Mouse (Mus musculus) liver, embryonic 12.5 days (tissue): Measurements from ENCODE around the gene Cdc34b. TPM values are rescaled to one million over a fixed set of nuclear protein-coding genes. Genes with fewer than 3 reads are reported as not detected.
A peak's percentile ranks its signal among the peaks of the same experiment; 100 is the strongest.

Experiments
- ATAC-seq: fragments of 200-750 bp; cut with Nextera tagmentation; 2 replicates; pipeline ENCODE4 v1.8.0; 2017; ENCODE audit warnings: moderate number of reproducible peaks, mild to moderate bottlenecking, moderate library complexity
- H3K27ac ChIP-seq: fragments of 300-500 bp; sonication (generic); 2 replicates; pipeline ENCODE4 v1.5.1; 2016; ENCODE audit warnings: mild to moderate bottlenecking
- H3K27me3 ChIP-seq: fragments of 300-500 bp; sonication (generic); replicated peaks from 2 replicates; pipeline ENCODE4 v1.6.1; 2016; ENCODE audit warnings: mild to moderate bottlenecking, moderate library complexity
- H3K36me3 ChIP-seq: fragments of 300-500 bp; sonication (generic); 2 replicates; pipeline ENCODE4 v1.6.1; 2016; ENCODE audit warnings: mild to moderate bottlenecking, moderate library complexity
- H3K4me1 ChIP-seq: fragments of 300-500 bp; sonication (generic); 2 replicates; pipeline ENCODE4 v1.6.1; 2016
- H3K4me2 ChIP-seq: fragments of 300-500 bp; sonication (generic); 2 replicates; pipeline ENCODE4 v1.6.1; 2016; ENCODE audit warnings: mild to moderate bottlenecking, moderate library complexity
- H3K4me3 ChIP-seq: fragments of 300-500 bp; sonication (generic); 2 replicates; pipeline ENCODE4 v1.5.1; 2016; ENCODE audit warnings: mild to moderate bottlenecking, moderate library complexity
- H3K9ac ChIP-seq: fragments of 300-500 bp; sonication (generic); 2 replicates; pipeline ENCODE4 v1.6.1; 2016; ENCODE audit warnings: mild to moderate bottlenecking, moderate library complexity
- H3K9me3 ChIP-seq: fragments of 300-500 bp; sonication (generic); replicated peaks from 2 replicates; pipeline ENCODE4 v1.6.1; 2016; ENCODE audit warnings: mild to moderate bottlenecking, moderate library complexity
- WGBS: fragments of 180-500 bp; shearing (Covaris S2); methylation state at CpG from one replicate; pipeline ENCODE4 v1.1.7; 2016; ENCODE audit not compliant: insufficient replicate concordance; 5-methylcytosine and 5-hydroxymethylcytosine counted together
- polyA plus RNA-seq: library from polyadenylated mRNA; unstranded; fragments of >200 nt; fragmentation: Nextera tagmentation; extraction: Ambion mirVana; gene quantifications from 2 replicates; pipeline ENCODE4 v1.2.1, GENCODE M21; 2016

Cdc34b gene
- polyA plus RNA-seq, 1 experiment from 2014 or later = not detected

- Histone ChIP-seq H3K27me3 (peaks cover 19% of the 10 kb centered on the region), H3K4me2 (no peak overlapping the region), H3K4me1 (no peaks in the 10 kb centered on the region), H3K36me3 (no peaks in the 10 kb centered on the region), H3K4me3 (no peak overlapping the region), H3K9ac (no peak overlapping the region), H3K9me3 (no peaks in the 10 kb centered on the region), H3K27ac (no peak overlapping the region)
- 68% methylated on average over 5 of the region's 5 CpGs for WGBS
- no peak for ATAC-seq
Observed at GRCm38 (mm10) chr11:94715622-94716021, 26.0 kb upstream of the Cdc34b start.

- Histone ChIP-seq H3K4me3 (no peak overlapping the region), H3K27ac (no peak overlapping the region), H3K9me3 (no peaks in the 10 kb centered on the region), H3K36me3 (no peaks in the 10 kb centered on the region), H3K27me3 (peaks cover 21% of the 10 kb centered on the region), H3K9ac (no peak overlapping the region), H3K4me2 (peak overlapping the region; percentile 13), H3K4me1 (no peaks in the 10 kb centered on the region)
- 7% methylated on average over 9 of the region's 9 CpGs for WGBS
- peak; percentile 49; the same call in 1 of the 2 replicates for ATAC-seq
Observed at GRCm38 (mm10) chr11:94716754-94717153, 24.8 kb upstream of the Cdc34b start.

- no peak overlapping the region for H3K27ac ChIP-seq
- H3K27me3 ChIP-seq = peaks cover 24% of the 10 kb centered on the region
- H3K4me3 ChIP-seq = no peak overlapping the region
- H3K4me1 ChIP-seq = no peaks in the 10 kb centered on the region
- no peak for ATAC-seq
- WGBS = 46% methylated on average over 11 of the region's 11 CpGs
- no peaks in the 10 kb centered on the region for H3K9me3 ChIP-seq
- H3K9ac ChIP-seq = no peak overlapping the region
- H3K36me3 ChIP-seq = no peaks in the 10 kb centered on the region
- peak overlapping the region; percentile 13 for H3K4me2 ChIP-seq
Observed at GRCm38 (mm10) chr11:94717239-94717638, 24.3 kb upstream of the Cdc34b start.

- 71% methylated on average over 7 of the region's 7 CpGs for WGBS
- H3K27ac ChIP-seq = no peak overlapping the region
- peaks cover 16% of the 10 kb centered on the region for H3K27me3 ChIP-seq
- no peaks in the 10 kb centered on the region for H3K4me1 ChIP-seq
- no peak overlapping the region for H3K4me3 ChIP-seq
- ATAC-seq = no peak
- H3K9me3 ChIP-seq = no peaks in the 10 kb centered on the region
- H3K9ac ChIP-seq = no peak overlapping the region
- H3K4me2 ChIP-seq = no peak overlapping the region
- H3K36me3 ChIP-seq = no peaks in the 10 kb centered on the region
Observed at GRCm38 (mm10) chr11:94718113-94718909, 23.3 kb upstream of the Cdc34b start.

- Histone ChIP-seq H3K36me3 (no peaks in the 10 kb centered on the region), H3K4me2 (no peak overlapping the region), H3K9ac (no peak overlapping the region), H3K4me3 (no peak overlapping the region), H3K27me3 (peaks cover 7% of the 10 kb centered on the region; the same call in 1 of the 2 replicates), H3K4me1 (no peaks in the 10 kb centered on the region), H3K27ac (no peak overlapping the region), H3K9me3 (no peaks in the 10 kb centered on the region)
- no peak for ATAC-seq
- WGBS = 61% methylated on average over 2 of the region's 2 CpGs
Observed at GRCm38 (mm10) chr11:94719216-94719615, 22.4 kb upstream of the Cdc34b start.

GRCm38 (mm10) chr11:94727306-94727705 lies 14.3 kb upstream of the Cdc34b start:
- no peak overlapping the region for H3K4me2 ChIP-seq

GRCm38 (mm10) chr11:94728545-94728944 lies 13.0 kb upstream of the Cdc34b start:
- H3K36me3 ChIP-seq = no peaks in the 10 kb centered on the region
- 0 out of 2 replicates have a peak, but pooled peaks cover 3% of the 10 kb centered on the region for H3K27me3 ChIP-seq
- 66% methylated on average over 3 of the region's 3 CpGs for WGBS
- no peak overlapping the region for H3K4me2 ChIP-seq
- no peak overlapping the region for H3K27ac ChIP-seq
- H3K9me3 ChIP-seq = no peaks in the 10 kb centered on the region
- H3K4me1 ChIP-seq = no peaks in the 10 kb centered on the region
- H3K9ac ChIP-seq = no peak overlapping the region
- H3K4me3 ChIP-seq = no peak overlapping the region
- ATAC-seq = no peak

More at GRCm38 (mm10) chr11:94727306-94727705, 14.3 kb upstream of the Cdc34b start:
- no peak for ATAC-seq
- H3K4me1 ChIP-seq = no peaks in the 10 kb centered on the region
- 72% methylated on average over 3 of the region's 3 CpGs for whole genome bisulfite sequencing
- no peaks in the 10 kb centered on the region for H3K36me3 ChIP-seq
- no peak overlapping the region for H3K9ac ChIP-seq
- no peak overlapping the region for H3K27ac ChIP-seq
- H3K9me3 ChIP-seq = no peaks in the 10 kb centered on the region
- H3K4me3 ChIP-seq = no peak overlapping the region
- H3K27me3 ChIP-seq = no peaks in the 10 kb centered on the region

GRCm38 (mm10) chr11:94729565-94729964 lies 12.0 kb upstream of the Cdc34b start:
- no peak for ATAC-seq
- no peaks in the 10 kb centered on the region for H3K9me3 ChIP-seq
- no peaks in the 10 kb centered on the region for H3K4me1 ChIP-seq
- no peaks in the 10 kb centered on the region for H3K36me3 ChIP-seq
- WGBS = 24% methylated on average over 4 of the region's 4 CpGs
- H3K4me3 ChIP-seq = no peak overlapping the region
- H3K4me2 ChIP-seq = no peak overlapping the region
- no peak overlapping the region for H3K27ac ChIP-seq
- H3K27me3 ChIP-seq = 0 out of 2 replicates have a peak, but pooled peaks cover 3% of the 10 kb centered on the region
- no peak overlapping the region for H3K9ac ChIP-seq

- Histone ChIP-seq H3K4me1 (no peaks in the 10 kb centered on the region), H3K9me3 (no peaks in the 10 kb centered on the region), H3K27me3 (0 out of 2 replicates have a peak, but pooled peaks cover 3% of the 10 kb centered on the region), H3K4me2 (no peak overlapping the region), H3K9ac (no peak overlapping the region), H3K27ac (no peak overlapping the region), H3K4me3 (no peak overlapping the region), H3K36me3 (no peaks in the 10 kb centered on the region)
- ATAC-seq = no peak
- 21% methylated on average over 5 of the region's 5 CpGs for WGBS
Observed at GRCm38 (mm10) chr11:94730261-94730660, 11.3 kb upstream of the Cdc34b start.

- 67% methylated on average over 12 of the region's 12 CpGs for WGBS
- Histone ChIP-seq H3K27me3 (0 out of 2 replicates have a peak, but pooled peaks cover 3% of the 10 kb centered on the region), H3K4me2 (no peak overlapping the region), H3K27ac (no peak overlapping the region), H3K4me1 (no peaks in the 10 kb centered on the region), H3K36me3 (no peaks in the 10 kb centered on the region), H3K9me3 (no peaks in the 10 kb centered on the region), H3K9ac (no peak overlapping the region), H3K4me3 (no peak overlapping the region)
- no peak for ATAC-seq
Observed at GRCm38 (mm10) chr11:94731229-94731628, 10.4 kb upstream of the Cdc34b start.

- no peaks in the 10 kb centered on the region for H3K4me1 ChIP-seq
- no peaks in the 10 kb centered on the region for H3K36me3 ChIP-seq
- H3K27ac ChIP-seq = no peak overlapping the region
- H3K9me3 ChIP-seq = no peaks in the 10 kb centered on the region
- H3K9ac ChIP-seq = no peak overlapping the region
- no peak for ATAC-seq
- H3K4me2 ChIP-seq = no peak overlapping the region
- 26% methylated on average over 8 of the region's 8 CpGs for WGBS
- H3K27me3 ChIP-seq = peaks cover 3% of the 10 kb centered on the region; the same call in 1 of the 2 replicates
- no peak overlapping the region for H3K4me3 ChIP-seq
Observed at GRCm38 (mm10) chr11:94732773-94733172, 8.8 kb upstream of the Cdc34b start.

- Histone ChIP-seq H3K9ac (no peak overlapping the region), H3K4me2 (no peak overlapping the region), H3K36me3 (no peaks in the 10 kb centered on the region), H3K27me3 (peaks cover 3% of the 10 kb centered on the region; the same call in 1 of the 2 replicates), H3K9me3 (no peaks in the 10 kb centered on the region), H3K27ac (no peak overlapping the region), H3K4me1 (no peaks in the 10 kb centered on the region), H3K4me3 (no peak overlapping the region)
- ATAC-seq = no peak
- WGBS = 51% methylated on average over 2 of the region's 2 CpGs
Observed at GRCm38 (mm10) chr11:94735746-94736145, 5.8 kb upstream of the Cdc34b start.
